Mouse (Mus musculus): ENCODE measurements at regions not wholly inside any gene's neighbourhood (a gene's known extent, or its start where the extent isn't known, plus 50 kb on each side); places are given as distances from the start of the nearest gene placed in this dataset.

DNA sequence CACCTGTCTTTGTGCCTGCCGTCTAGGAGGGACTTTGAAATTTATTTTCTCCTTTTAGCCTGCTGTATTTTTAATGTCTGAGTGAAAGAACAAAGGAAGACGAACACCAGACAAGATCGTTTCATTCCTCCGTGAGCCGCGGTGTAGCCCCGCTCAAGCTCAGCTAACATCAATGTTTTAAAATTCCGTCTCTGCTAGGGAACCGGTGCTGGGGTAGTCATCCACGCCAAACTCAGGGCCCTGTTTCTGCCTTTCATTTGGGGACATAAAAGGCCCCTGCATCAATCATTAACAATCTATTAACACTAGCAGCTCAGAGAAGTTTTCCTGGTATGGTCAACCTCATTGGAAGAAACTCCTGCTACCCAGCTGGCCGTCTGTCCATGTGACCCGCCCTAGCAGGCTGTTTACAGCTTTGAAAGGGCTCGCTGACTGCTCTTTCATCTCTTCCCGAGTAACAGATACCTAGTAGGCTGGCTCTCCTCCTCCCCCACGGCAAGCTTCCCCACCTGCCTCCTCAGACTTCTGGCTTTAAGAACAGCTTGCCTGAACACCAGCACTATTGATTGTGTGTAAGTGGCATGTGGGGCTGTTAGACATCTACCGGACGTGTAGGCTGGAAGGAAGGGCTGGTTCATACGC, 65.0 kb upstream of the Mmp2 start:
- no peak for TF ChIP-seq MAX (IDR thresholded peaks at IDR 0.05; ENCODE audit: low read depth)
- no peak for TF ChIP-seq POLR2A (IDR thresholded peaks at IDR 0.05; ENCODE audit: insufficient read length, low read depth)
- TF ChIP-seq SRF (IDR thresholded peaks at IDR 0.05; ENCODE audit: control insufficient read depth, insufficient read length, low read depth): no peak
- no peak for TF ChIP-seq MYOG (IDR thresholded peaks at IDR 0.05; ENCODE audit: control insufficient read depth in 1 of 3, insufficient read depth in 1 of 3, insufficient read length in 2 of 3, low read depth in 2 of 3)
- no peak for TF ChIP-seq TCF12 (IDR thresholded peaks at IDR 0.05; ENCODE audit: insufficient read depth, poor library complexity, severe bottlenecking)

All from myocyte (in vitro differentiated cells).